Mouse (Mus musculus) kidney, postnatal 0 days (tissue): ENCODE measurements around the gene Carmil1. TPM values are rescaled to one million over a fixed set of nuclear protein-coding genes. Genes with fewer than 3 reads are reported as not detected.

Experiments
- ATAC-seq: fragments of 200-750 bp; cut with Nextera tagmentation; replicated peaks from 2 replicates; pipeline ENCODE4 v1.8.0; 2017; ENCODE audit warnings: low read depth, moderate number of reproducible peaks, moderate TSS enrichment, moderate library complexity; ENCODE audit not compliant: low FRiP score
- DNase-seq: peaks from one replicate; pipeline ENCODE4 v3.0.0-alpha.2; 2016; ENCODE audit warnings: low spot score
- H3K27ac ChIP-seq: fragments of 300-500 bp; sonication (generic); 2 replicates; pipeline ENCODE4 v1.5.1; 2014; ENCODE audit warnings: mild to moderate bottlenecking
- H3K27me3 ChIP-seq: fragments of 300-500 bp; sonication (generic); 2 replicates; pipeline ENCODE4 v1.6.1; 2014; ENCODE audit warnings: low read length, mixed read lengths; ENCODE audit not compliant: insufficient read depth
- H3K36me3 ChIP-seq: fragments of 300-500 bp; sonication (generic); 2 replicates; pipeline ENCODE4 v1.6.1; 2014; ENCODE audit warnings: low read length, mixed read lengths; ENCODE audit not compliant: insufficient read depth
- H3K4me1 ChIP-seq: fragments of 300-500 bp; sonication (generic); replicated peaks from 2 replicates; pipeline ENCODE4 v1.6.1; 2014; ENCODE audit warnings: antibody characterized with exemption, low read length, mixed read lengths; ENCODE audit not compliant: insufficient read depth
- H3K4me2 ChIP-seq: fragments of 300-500 bp; sonication (generic); 2 replicates; pipeline ENCODE4 v1.6.1; 2014; ENCODE audit warnings: mild to moderate bottlenecking, low read length, moderate library complexity, mixed read lengths
- H3K4me3 ChIP-seq: fragments of 300-500 bp; sonication (generic); replicated peaks from 2 replicates; pipeline ENCODE4 v1.5.1; 2014; ENCODE audit warnings: low read depth, low read length
- H3K9ac ChIP-seq: fragments of 300-500 bp; sonication (generic); 2 replicates; pipeline ENCODE4 v1.6.1; 2014; ENCODE audit warnings: low read depth, low read length
- H3K9me3 ChIP-seq: fragments of 300-500 bp; sonication (generic); replicated peaks from 2 replicates; pipeline ENCODE4 v1.6.1; 2016; ENCODE audit warnings: low read length, inconsistent platforms, mixed read lengths
- CTCF ChIP-seq: IDR thresholded peaks from 2 replicates; pipeline ENCODE4 v1.5.1; 2016; ENCODE audit warnings: antibody characterized with exemption, low read depth, mild to moderate bottlenecking, moderate library complexity
- WGBS: fragments of 180-500 bp; shearing (Covaris S2); extraction: QIAGEN DNeasy Blood & Tissue Kit; methylation state at CpG from one replicate; pipeline ENCODE4 v1.1.7; 2014; 5-methylcytosine and 5-hydroxymethylcytosine counted together
- polyA plus RNA-seq: library from polyadenylated mRNA; unstranded; fragments of >200 nt; fragmentation: Nextera tagmentation; extraction: Ambion mirVana; gene quantifications from 2 replicates; pipeline ENCODE4 v1.2.1, GENCODE M21; 2015

Carmil1 gene
- polyA plus RNA-seq, 1 experiment from 2014 or later = 35.4 TPM

- Histone ChIP-seq H3K4me3 (no peak overlapping the region), H3K9me3 (no peaks in the 10 kb centered on the region), H3K36me3 (no peaks in the 10 kb centered on the region), H3K4me2 (no peak overlapping the region), H3K27me3 (no peaks in the 10 kb centered on the region), H3K27ac (no peak overlapping the region), H3K4me1 (0 out of 2 replicates have a peak, but pooled peaks cover 3% of the 10 kb centered on the region), H3K9ac (no peak overlapping the region)
- DNase-seq (no peak), ATAC-seq (no peak)
- 85% methylated on average over 2 of the region's 2 CpGs for WGBS
- no peak for TF ChIP-seq CTCF
Observed at GRCm38 (mm10) chr13:24231146-24231545, 49.4 kb downstream of the Carmil1 start.

DNA sequence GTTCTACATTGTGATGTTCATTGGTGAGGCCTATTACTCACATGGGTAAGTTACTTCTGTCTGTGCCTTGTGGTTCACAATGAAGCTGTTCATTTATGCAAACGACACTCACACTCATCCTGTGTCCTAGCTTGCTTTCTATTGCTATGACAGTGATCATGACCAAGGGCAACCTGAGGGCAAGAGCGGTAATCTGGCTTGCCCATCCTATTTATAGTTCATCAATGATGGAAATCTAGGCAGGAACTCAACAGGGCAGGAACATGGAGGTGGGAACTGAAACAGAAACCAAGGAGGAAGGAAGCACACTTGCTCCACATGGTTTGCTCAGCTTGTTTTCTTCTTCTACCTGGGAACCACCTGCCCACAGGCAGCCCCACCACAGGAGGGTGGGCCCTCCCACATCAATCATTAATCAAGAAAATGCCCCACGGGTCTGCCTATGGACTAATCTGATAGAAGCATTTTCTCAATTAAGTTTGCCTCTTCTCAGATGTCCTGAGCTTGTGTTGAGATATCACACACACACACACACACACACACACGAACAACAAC lies 50.0 kb downstream of the Carmil1 start:
- Histone ChIP-seq H3K9me3 (no peaks in the 10 kb centered on the region), H3K4me3 (no peak overlapping the region), H3K9ac (no peak overlapping the region), H3K27me3 (no peaks in the 10 kb centered on the region), H3K4me2 (no peak overlapping the region), H3K4me1 (0 out of 2 replicates have a peak, but pooled peaks cover 3% of the 10 kb centered on the region), H3K36me3 (no peaks in the 10 kb centered on the region), H3K27ac (no peak overlapping the region)
- ATAC-seq (no peak), DNase-seq (no peak)
- 87% methylated on average over 4 of the region's 4 CpGs for WGBS
- no peak for TF ChIP-seq CTCF

DNA sequence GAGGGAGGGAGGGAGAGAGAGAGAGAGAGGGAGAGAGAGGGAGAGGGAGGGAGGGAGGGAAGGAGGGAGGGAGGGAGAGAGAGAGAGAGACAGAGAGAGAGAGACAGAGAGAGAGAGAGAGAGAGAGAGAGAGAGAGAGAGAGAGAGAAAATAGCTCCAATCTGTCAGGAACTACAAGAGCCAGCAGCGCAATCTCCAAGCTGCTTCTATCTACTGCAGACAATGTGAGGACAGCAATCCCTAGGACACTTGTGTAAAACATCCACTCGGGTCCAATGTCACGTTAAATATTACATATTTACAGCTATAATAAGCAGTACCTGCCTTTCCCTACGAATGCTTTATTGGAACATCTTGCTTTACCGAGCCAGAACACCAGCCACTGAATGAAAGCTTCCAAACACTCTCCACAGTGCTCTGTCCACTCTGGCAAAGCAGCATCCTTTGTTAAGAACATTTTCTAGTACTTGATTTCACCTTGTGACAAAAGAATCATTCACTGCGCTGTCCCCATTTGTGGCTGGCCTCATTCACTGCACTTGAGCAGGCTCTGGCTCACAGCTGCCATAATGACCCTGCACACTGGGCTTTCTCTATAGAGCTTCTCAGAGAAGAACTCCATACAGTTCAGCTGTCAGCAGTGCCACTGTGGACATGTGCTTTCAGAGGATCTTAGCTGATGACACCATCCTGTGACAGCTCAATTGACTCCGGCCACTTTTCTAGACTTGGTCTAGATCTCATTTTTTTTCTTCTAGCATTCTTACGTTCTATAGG lies 57.0 kb downstream of the Carmil1 start:
- Histone ChIP-seq H3K27ac (no peak overlapping the region), H3K4me1 (no peaks in the 10 kb centered on the region), H3K9me3 (no peaks in the 10 kb centered on the region), H3K4me3 (no peak overlapping the region), H3K4me2 (no peak overlapping the region), H3K27me3 (no peaks in the 10 kb centered on the region), H3K9ac (no peak overlapping the region), H3K36me3 (no peaks in the 10 kb centered on the region)
- 86% methylated on average over 8 of the region's 8 CpGs for WGBS
- ATAC-seq (no peak), DNase-seq (no peak)
- TF ChIP-seq CTCF = no peak

DNA sequence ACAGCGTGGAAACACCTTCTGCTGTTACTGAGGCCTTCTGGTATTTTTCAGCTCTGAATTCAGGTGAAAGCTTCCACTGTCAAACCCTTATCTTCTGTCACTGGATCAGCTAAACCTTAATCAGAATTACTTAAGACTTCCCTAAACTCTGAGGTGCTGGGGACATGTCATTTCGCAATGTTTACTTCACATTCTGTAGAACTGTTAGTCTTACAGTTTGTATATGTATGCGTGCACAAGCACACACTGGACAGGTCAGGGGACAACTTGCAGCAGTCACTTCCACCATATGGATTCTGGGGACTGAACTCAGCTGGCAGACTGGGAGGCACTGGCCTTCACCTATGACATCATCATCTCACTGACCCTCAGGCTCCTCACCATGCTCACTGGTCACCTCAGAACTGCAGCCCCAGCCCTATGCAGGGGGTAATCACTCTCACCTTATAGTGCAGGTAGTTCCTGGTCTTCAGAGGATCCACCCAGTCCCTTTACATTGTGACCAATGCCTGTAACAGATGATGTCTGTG lies 60.1 kb downstream of the Carmil1 start:
- DNase-seq = no peak
- no peak for TF ChIP-seq CTCF
- no peak for ATAC-seq
- H3K9ac ChIP-seq = no peak overlapping the region
- no peak overlapping the region for H3K4me3 ChIP-seq
- H3K27ac ChIP-seq = no peak overlapping the region
- no peaks in the 10 kb centered on the region for H3K36me3 ChIP-seq
- H3K27me3 ChIP-seq = no peaks in the 10 kb centered on the region
- H3K4me1 ChIP-seq = no peaks in the 10 kb centered on the region
- WGBS = 77% methylated on average over 3 of the region's 3 CpGs
- no peak overlapping the region for H3K4me2 ChIP-seq
- no peaks in the 10 kb centered on the region for H3K9me3 ChIP-seq

- H3K9ac ChIP-seq = no peak overlapping the region
- H3K36me3 ChIP-seq = no peaks in the 10 kb centered on the region
- H3K9me3 ChIP-seq = no peaks in the 10 kb centered on the region
- no peak for DNase-seq
- no peaks in the 10 kb centered on the region for H3K27me3 ChIP-seq
- H3K27ac ChIP-seq = no peak overlapping the region
- WGBS = 70% methylated on average over 2 of the region's 2 CpGs
- H3K4me3 ChIP-seq = no peak overlapping the region
- no peaks in the 10 kb centered on the region for H3K4me1 ChIP-seq
- H3K4me2 ChIP-seq = no peak overlapping the region
- TF ChIP-seq CTCF = no peak
- ATAC-seq = no peak
Observed at GRCm38 (mm10) chr13:24211229-24211628, 69.4 kb downstream of the Carmil1 start.

GRCm38 (mm10) chr13:24206097-24206496 lies 74.5 kb downstream of the Carmil1 start:
- DNase-seq (no peak), ATAC-seq (no peak)
- H3K27ac ChIP-seq = no peak overlapping the region
- 74% methylated on average over 6 of the region's 6 CpGs for WGBS
- no peak overlapping the region for H3K4me3 ChIP-seq
- no peaks in the 10 kb centered on the region for H3K9me3 ChIP-seq
- H3K27me3 ChIP-seq = no peaks in the 10 kb centered on the region
- no peak overlapping the region for H3K4me2 ChIP-seq
- H3K9ac ChIP-seq = no peak overlapping the region
- no peaks in the 10 kb centered on the region for H3K4me1 ChIP-seq
- no peak for TF ChIP-seq CTCF
- no peaks in the 10 kb centered on the region for H3K36me3 ChIP-seq
